Mouse (Mus musculus): ENCODE measurements around the gene Hcls1.

Gene Hcls1

GRCm38 (mm10) chr16:36934841-36935620 lies at the start of gene Hcls1:
Gene Hcls1, plus strand, starts transcription at chr16:36934983.
- in situ Hi-C loops (cut with MboI; ENCODE audit: low pct_unique_long_range_greater_than_20kb in 1 of 2, low sequenced_read_pairs in 2 of 2, unreplicated experiment in 1 of 2): no loop called here

- in situ Hi-C loops (cut with MboI; ENCODE audit: low pct_unique_long_range_greater_than_20kb in 1 of 2, low sequenced_read_pairs in 2 of 2, unreplicated experiment in 1 of 2): no loop called here
These were observed 48.9 kb upstream of the Hcls1 start for GRCm38 (mm10) chr16:36885912-36886311.

- in situ Hi-C loops (cut with MboI; ENCODE audit: low pct_unique_long_range_greater_than_20kb in 1 of 2, low sequenced_read_pairs in 2 of 2, unreplicated experiment in 1 of 2): no loop called here
These were observed 47.2 kb upstream of the Hcls1 start for GRCm38 (mm10) chr16:36887546-36887945.

GRCm38 (mm10) chr16:36890559-36890958 lies 44.2 kb upstream of the Hcls1 start:
- in situ Hi-C loops (cut with MboI; ENCODE audit: low pct_unique_long_range_greater_than_20kb in 1 of 2, low sequenced_read_pairs in 2 of 2, unreplicated experiment in 1 of 2): no loop called here

DNA sequence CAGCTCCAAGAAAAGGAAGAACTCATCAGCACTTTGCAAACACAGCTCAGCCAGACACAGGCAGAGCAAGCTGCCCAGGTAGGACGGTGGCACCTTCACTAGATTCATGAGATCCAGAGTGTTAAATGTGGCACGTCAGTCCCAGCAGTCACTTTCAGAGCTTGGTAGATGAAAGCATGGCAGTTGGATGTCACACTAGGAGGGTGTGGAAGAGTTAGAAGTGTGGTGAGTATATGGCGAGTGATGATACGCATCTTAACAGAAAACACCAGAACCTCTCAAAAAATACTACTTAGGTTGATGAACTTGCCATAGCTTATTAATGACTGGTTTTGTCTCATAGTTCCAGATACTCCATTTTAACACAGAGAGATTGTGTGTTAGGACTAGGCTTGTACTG lies 43.4 kb upstream of the Hcls1 start:
- in situ Hi-C loops (cut with MboI; ENCODE audit: low pct_unique_long_range_greater_than_20kb in 1 of 2, low sequenced_read_pairs in 2 of 2, unreplicated experiment in 1 of 2): no loop called here

DNA sequence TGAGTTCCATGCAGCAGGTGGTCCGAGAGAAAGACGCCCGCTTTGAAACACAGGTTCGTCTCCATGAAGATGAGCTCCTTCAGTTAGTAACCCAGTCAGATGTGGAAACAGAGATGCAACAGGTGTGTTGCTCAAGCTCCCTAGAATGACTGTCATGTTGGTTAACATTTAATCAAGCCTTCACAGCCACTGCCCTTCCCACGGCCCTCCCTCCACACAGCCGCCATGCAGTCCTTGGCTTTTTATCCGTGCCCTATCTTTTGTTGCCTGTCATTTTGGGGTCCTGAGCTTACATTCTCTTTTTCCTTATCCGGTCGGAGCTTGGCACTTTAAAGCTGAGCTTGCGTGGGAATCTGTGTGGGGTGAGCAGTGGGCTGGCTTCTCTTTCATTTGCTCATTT lies 41.5 kb upstream of the Hcls1 start:
- in situ Hi-C loops (cut with MboI; ENCODE audit: low pct_unique_long_range_greater_than_20kb in 1 of 2, low sequenced_read_pairs in 2 of 2, unreplicated experiment in 1 of 2): no loop called here

- in situ Hi-C loops (cut with MboI; ENCODE audit: low pct_unique_long_range_greater_than_20kb in 1 of 2, low sequenced_read_pairs in 2 of 2, unreplicated experiment in 1 of 2): no loop called here
These were observed 38.1 kb upstream of the Hcls1 start for GRCm38 (mm10) chr16:36896712-36897111.

- in situ Hi-C loops (cut with MboI; ENCODE audit: low pct_unique_long_range_greater_than_20kb in 1 of 2, low sequenced_read_pairs in 2 of 2, unreplicated experiment in 1 of 2): no loop called here
These were observed 31.6 kb upstream of the Hcls1 start for GRCm38 (mm10) chr16:36903156-36903555.

GRCm38 (mm10) chr16:36911909-36912308 lies 22.9 kb upstream of the Hcls1 start:
- in situ Hi-C loops (cut with MboI; ENCODE audit: low pct_unique_long_range_greater_than_20kb in 1 of 2, low sequenced_read_pairs in 2 of 2, unreplicated experiment in 1 of 2): no loop called here

GRCm38 (mm10) chr16:36912311-36912710 lies 22.5 kb upstream of the Hcls1 start:
- in situ Hi-C loops (cut with MboI; ENCODE audit: low pct_unique_long_range_greater_than_20kb in 1 of 2, low sequenced_read_pairs in 2 of 2, unreplicated experiment in 1 of 2): no loop called here

DNA sequence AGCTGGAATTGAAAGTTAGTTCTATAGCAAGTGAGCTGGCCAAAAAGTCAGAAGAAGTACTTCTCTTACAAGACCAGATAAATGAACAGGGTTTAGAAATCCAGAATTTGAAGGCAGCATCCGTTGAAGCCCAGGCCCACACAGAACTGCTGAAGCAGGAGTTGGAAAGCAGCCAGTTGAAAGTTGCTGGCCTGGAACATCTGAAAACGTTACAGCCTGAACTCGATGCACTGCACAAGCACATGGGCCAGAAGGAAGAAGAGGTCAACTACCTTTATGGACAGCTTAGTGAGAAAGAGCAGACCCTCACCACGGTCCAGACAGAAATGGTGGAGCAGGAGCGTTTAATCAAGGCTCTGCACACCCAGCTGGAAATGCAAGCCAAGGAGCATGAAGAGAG lies 20.6 kb upstream of the Hcls1 start:
- in situ Hi-C loops (cut with MboI; ENCODE audit: low pct_unique_long_range_greater_than_20kb in 1 of 2, low sequenced_read_pairs in 2 of 2, unreplicated experiment in 1 of 2): no loop called here

- in situ Hi-C loops (cut with MboI; ENCODE audit: low pct_unique_long_range_greater_than_20kb in 1 of 2, low sequenced_read_pairs in 2 of 2, unreplicated experiment in 1 of 2): no loop called here
These were observed 16.3 kb upstream of the Hcls1 start for GRCm38 (mm10) chr16:36918505-36918904.

DNA sequence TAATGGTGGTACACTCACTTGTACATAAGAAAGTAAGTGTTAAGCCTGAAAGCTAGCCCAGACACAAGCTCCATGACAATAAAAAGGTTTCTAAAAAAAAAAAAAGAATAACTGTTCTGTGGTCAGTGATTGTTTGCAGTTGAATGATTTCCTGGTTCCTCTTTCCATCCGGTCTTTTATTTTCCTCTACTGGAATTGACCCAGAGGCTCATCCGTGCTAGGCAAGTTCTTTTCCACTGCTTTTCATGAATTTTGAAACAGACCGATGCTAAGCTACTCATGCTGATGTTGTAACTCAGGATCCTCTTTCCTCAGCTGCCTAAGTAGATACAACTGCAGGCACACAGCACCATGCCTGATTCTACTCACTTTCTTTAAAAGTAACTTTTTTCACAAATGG lies 14.4 kb upstream of the Hcls1 start:
- in situ Hi-C loops (cut with MboI; ENCODE audit: low pct_unique_long_range_greater_than_20kb in 1 of 2, low sequenced_read_pairs in 2 of 2, unreplicated experiment in 1 of 2): no loop called here

- in situ Hi-C loops (cut with MboI; ENCODE audit: low pct_unique_long_range_greater_than_20kb in 1 of 2, low sequenced_read_pairs in 2 of 2, unreplicated experiment in 1 of 2): no loop called here
These were observed 13.6 kb upstream of the Hcls1 start for GRCm38 (mm10) chr16:36921067-36921613.

GRCm38 (mm10) chr16:36921980-36922379 lies 12.8 kb upstream of the Hcls1 start:
- in situ Hi-C loops (cut with MboI; ENCODE audit: low pct_unique_long_range_greater_than_20kb in 1 of 2, low sequenced_read_pairs in 2 of 2, unreplicated experiment in 1 of 2): no loop called here

DNA sequence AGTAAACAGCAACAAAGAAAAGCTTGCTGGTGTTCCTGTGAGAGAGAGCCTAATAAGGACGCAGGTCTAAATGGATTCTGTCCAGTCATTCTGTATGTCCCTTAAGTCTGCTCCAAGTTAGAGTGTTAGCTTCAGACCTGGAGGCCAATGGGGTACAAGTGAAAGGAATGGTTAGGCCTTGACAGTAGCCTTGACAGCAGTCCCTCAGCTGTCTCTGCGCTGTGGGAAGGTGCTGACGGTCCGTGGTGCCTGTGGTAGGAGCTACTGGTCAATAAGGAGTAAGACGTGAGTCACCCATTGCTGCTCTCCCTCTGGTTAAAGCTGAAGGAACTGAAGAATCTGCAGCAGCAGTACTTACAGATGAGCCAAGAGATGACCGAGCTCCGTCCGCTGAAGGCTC lies 10.5 kb upstream of the Hcls1 start:
- in situ Hi-C loops (cut with MboI; ENCODE audit: low pct_unique_long_range_greater_than_20kb in 1 of 2, low sequenced_read_pairs in 2 of 2, unreplicated experiment in 1 of 2): no loop called here

- in situ Hi-C loops (cut with MboI; ENCODE audit: low pct_unique_long_range_greater_than_20kb in 1 of 2, low sequenced_read_pairs in 2 of 2, unreplicated experiment in 1 of 2): no loop called here
These were observed 9.4 kb upstream of the Hcls1 start for GRCm38 (mm10) chr16:36925351-36925750.

DNA sequence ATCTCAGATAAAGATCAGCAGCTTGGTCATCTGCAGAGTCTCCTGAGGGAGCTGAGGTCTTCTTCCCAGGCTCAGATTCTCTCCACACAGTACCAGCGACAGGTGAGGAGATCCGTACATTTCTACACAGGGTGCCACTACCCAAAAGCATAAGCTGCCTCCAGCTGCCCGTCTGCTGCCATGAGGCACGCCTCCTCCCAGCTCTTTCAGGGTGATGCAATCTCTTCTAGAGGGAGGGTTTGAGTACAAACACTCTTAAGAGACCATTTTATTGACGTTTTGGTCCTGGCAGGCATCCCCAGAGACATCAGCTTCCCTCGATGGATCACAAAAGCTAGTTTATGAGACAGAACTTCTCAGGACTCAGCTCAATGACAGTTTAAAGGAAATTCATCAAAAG lies 9.0 kb upstream of the Hcls1 start:
- in situ Hi-C loops (cut with MboI; ENCODE audit: low pct_unique_long_range_greater_than_20kb in 1 of 2, low sequenced_read_pairs in 2 of 2, unreplicated experiment in 1 of 2): no loop called here

- in situ Hi-C loops (cut with MboI; ENCODE audit: low pct_unique_long_range_greater_than_20kb in 1 of 2, low sequenced_read_pairs in 2 of 2, unreplicated experiment in 1 of 2): no loop called here
These were observed 8.0 kb upstream of the Hcls1 start for GRCm38 (mm10) chr16:36926514-36927447.
